8 mouse cellular contexts compared by ENCODE assay signal in the genomic region with DNA sequence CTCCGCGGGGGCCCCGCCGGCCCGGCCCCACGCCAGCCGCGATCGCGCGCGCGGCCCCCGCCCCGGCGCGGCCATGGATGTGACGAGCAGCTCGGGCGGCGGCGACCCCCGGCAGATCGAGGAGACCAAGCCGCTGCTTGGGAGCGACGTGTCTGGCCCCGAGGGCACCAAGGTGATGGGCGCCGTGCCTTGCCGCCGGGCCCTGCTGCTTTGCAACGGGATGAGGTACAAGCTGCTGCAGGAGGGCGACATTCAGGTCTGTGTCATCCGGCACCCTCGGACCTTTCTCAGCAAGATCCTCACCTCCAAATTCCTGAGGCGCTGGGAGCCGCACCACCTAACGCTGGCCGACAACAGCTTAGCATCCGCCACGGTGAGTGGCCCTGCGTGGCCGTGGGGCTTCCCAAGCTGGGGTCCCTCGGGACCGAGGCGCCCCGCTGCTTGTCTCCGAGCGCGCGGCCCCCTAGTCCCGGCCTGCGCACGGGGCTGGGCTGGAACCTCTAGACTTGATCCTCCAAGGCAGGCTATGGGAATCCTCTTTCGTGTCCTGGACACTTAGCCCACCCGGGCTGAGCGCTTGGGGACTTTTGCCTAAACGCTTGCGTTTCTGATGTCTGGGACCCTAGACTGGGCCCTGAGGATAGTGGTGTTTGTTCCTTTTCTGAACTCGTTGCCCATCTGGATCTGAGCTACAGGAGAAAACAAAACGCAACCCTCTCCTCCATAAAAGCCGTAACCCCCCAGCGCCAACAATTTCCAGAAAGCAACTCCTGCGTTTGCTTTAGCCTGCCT. TPM values are rescaled to one million over a fixed set of nuclear protein-coding genes. Genes with fewer than 3 reads are reported as not detected.
A peak's percentile ranks its signal among the peaks of the same experiment; 100 is the strongest.
DNase-seq lines count a peak whose midpoint lies in the region; ATAC-seq and TF ChIP-seq lines count a peak whose summit lies in the region.

Gene Cmip, plus strand, starts transcription at position 36 of the 792 bp plus-strand sequence.

- TF ChIP-seq POLR2A in cortical plate, adult 2 months (IDR thresholded peaks at IDR 0.05; ENCODE audit: extremely low read depth, insufficient read depth, low read length), result no peak
- no peak for TF ChIP-seq POLR2A in limb, embryonic 14.5 days (IDR thresholded peaks at IDR 0.05; ENCODE audit: borderline replicate concordance, extremely low read depth, insufficient read depth, insufficient read length)

- H3K4me3 ChIP-seq in cortical plate, adult 2 months (ENCODE audit: insufficient read depth, low read length), result peak within 1 kb of the TSS; percentile 99
- H3K4me3 ChIP-seq in intestine, embryonic 15.5 days (replicated peaks), result peak within 1 kb of the TSS; percentile 93
- H3K4me3 ChIP-seq in limb, embryonic 14.5 days (replicated peaks; ENCODE audit: low read length), result peak within 1 kb of the TSS; percentile 91

- H3K4me2 ChIP-seq in intestine, embryonic 15.5 days (replicated peaks), result peak within 1 kb of the TSS; percentile 75
- H3K4me2 ChIP-seq in limb, embryonic 14.5 days (replicated peaks; ENCODE audit: low read depth, low read length, severe bottlenecking), result peak within 1 kb of the TSS; percentile 87

- under 1% methylated on average over 43 of the region's 65 CpGs for WGBS in intestine, embryonic 15.5 days
- WGBS in limb, embryonic 14.5 days, result under 1% methylated on average over 46 of the region's 65 CpGs

- peak; percentile 64 for DNase-seq in CD4-positive helper T cell, adult 2 months (ENCODE audit: low read depth, low spot score)
- DNase-seq in ZHBTc4 (ENCODE audit: low read depth, low spot score), result peak; percentile 66
- peak in 1 of 2 experiments; percentile 53 for DNase-seq in gastrocnemius, postnatal 4 days (ENCODE audit: low spot score in 2 of 2)
- peak; percentile 5 for DNase-seq in limb, embryonic 14.5 days (ENCODE audit: low spot score)
- DNase-seq in neural tube, embryonic 10.5 days (ENCODE audit: extremely low spot score, low spot score), result peak; percentile 77
- DNase-seq in urinary bladder, postnatal 25 days (ENCODE audit: low spot score), result peak; percentile 33

- H3K27ac ChIP-seq in cortical plate, adult 2 months (ENCODE audit: insufficient read depth, low read length), result peak within 1 kb of the TSS; percentile 97
- peak within 1 kb of the TSS; percentile 79 for H3K27ac ChIP-seq in intestine, embryonic 15.5 days
- H3K27ac ChIP-seq in limb, embryonic 14.5 days (replicated peaks; ENCODE audit: low read depth, low read length), result peak within 1 kb of the TSS; percentile 70

- peaks cover 6% of the 10 kb centered on the region for H3K4me1 ChIP-seq in cortical plate, adult 2 months (ENCODE audit: control insufficient read depth, insufficient read depth, low read length)
- H3K4me1 ChIP-seq in intestine, embryonic 15.5 days (replicated peaks), result peaks cover 36% of the 10 kb centered on the region
- peaks cover 36% of the 10 kb centered on the region for H3K4me1 ChIP-seq in limb, embryonic 14.5 days (ENCODE audit: control insufficient read depth, insufficient read depth, low read length)

- H3K27me3 ChIP-seq in intestine, embryonic 15.5 days (replicated peaks), result no peaks in the 10 kb centered on the region
- H3K27me3 ChIP-seq in limb, embryonic 14.5 days (ENCODE audit: control insufficient read depth, insufficient read depth, low read length), result no peaks in the 10 kb centered on the region

- peak; percentile 6 for ATAC-seq in intestine, embryonic 15.5 days
- ATAC-seq in limb, embryonic 14.5 days (ENCODE audit: low FRiP score, low read depth), result peak; percentile 2; the same call in 1 of the 2 replicates

- no peaks in the 10 kb centered on the region for H3K36me3 ChIP-seq in intestine, embryonic 15.5 days
- H3K36me3 ChIP-seq in limb, embryonic 14.5 days (ENCODE audit: control insufficient read depth, insufficient read depth, low read length), result no peaks in the 10 kb centered on the region

- peak within 1 kb of the TSS; percentile 96 for H3K9ac ChIP-seq in intestine, embryonic 15.5 days
- peak within 1 kb of the TSS; percentile 89 for H3K9ac ChIP-seq in limb, embryonic 14.5 days (ENCODE audit: low read depth, low read length, severe bottlenecking)

- no peak for TF ChIP-seq CTCF in cortical plate, adult 2 months (IDR thresholded peaks at IDR 0.05; ENCODE audit: extremely low read depth, insufficient read depth, low read length)

- H3K9me3 ChIP-seq in intestine, embryonic 15.5 days, result no peaks in the 10 kb centered on the region
- no peaks in the 10 kb centered on the region for H3K9me3 ChIP-seq in limb, embryonic 14.5 days (ENCODE audit: control insufficient read depth, low read length)

RNA-seq across cellular contexts. Expression of gene Cmip, which starts in this region (rescaled TPM):
- 128 and 134 TPM in 2 replicates for polyA plus RNA-seq in cortical plate, adult 2 months (2012; rRNA removed)
- 10 to 100 TPM; 39.1 to 40.7 TPM for total RNA-seq in gastrocnemius, postnatal 4 days (2021)
- 25.4 and 29.2 TPM in 2 replicates for polyA plus RNA-seq in intestine, embryonic 15.5 days (2015; fragmentation: Nextera tagmentation; extraction: Ambion mirVana)
- 39.7 and 48.3 TPM in 2 replicates for polyA plus RNA-seq in limb, embryonic 14.5 days (2012; rRNA removed)
- 27.1 and 37.1 TPM in 2 replicates for polyA plus RNA-seq in limb, embryonic 14.5 days (2014; fragmentation: Nextera tagmentation; extraction: Ambion mirVana)
